Mouse (Mus musculus): ENCODE results near the gene Timp3. TPM values are rescaled to one million over a fixed set of nuclear protein-coding genes. Genes with fewer than 3 reads are reported as not detected.

The Timp3 gene
- polyA plus RNA-seq, 1 experiment from 2014 or later = 208 TPM

- Histone ChIP-seq H3K4me2 (replicated peaks; ENCODE audit: low read depth, low read length) (no peak overlapping the region), H3K27ac (ENCODE audit: low read length) (no peak overlapping the region), H3K9me3 (ENCODE audit: low read length) (no peaks in the 10 kb centered on the region), H3K4me3 (ENCODE audit: low read depth, low read length) (no peak overlapping the region), H3K4me1 (ENCODE audit: insufficient read depth, low read depth, low read length) (peaks cover 40% of the 10 kb centered on the region), H3K27me3 (replicated peaks; ENCODE audit: insufficient read depth, low read length) (no peaks in the 10 kb centered on the region), H3K36me3 (ENCODE audit: insufficient read depth, low read length) (no peaks in the 10 kb centered on the region), H3K9ac (replicated peaks; ENCODE audit: low read depth) (no peak overlapping the region)
- DNase-seq (ENCODE audit: low spot score) (no peak), ATAC-seq (no peak)
- TF ChIP-seq EP300 (IDR thresholded peaks at IDR 0.05) (no peak), CTCF (IDR thresholded peaks at IDR 0.05) (no peak)
- WGBS = 49% methylated on average over 3 of the region's 3 CpGs
These were observed 32.8 kb downstream of the Timp3 start for GRCm38 (mm10) chr10:86332942-86333341.

GRCm38 (mm10) chr10:86334581-86334980 lies 34.4 kb downstream of the Timp3 start:
- no peak for TF ChIP-seq CTCF (IDR thresholded peaks at IDR 0.05)
- Histone ChIP-seq H3K9me3 (ENCODE audit: low read length) (no peaks in the 10 kb centered on the region), H3K27ac (ENCODE audit: low read length) (no peak overlapping the region), H3K4me2 (replicated peaks; ENCODE audit: low read depth, low read length) (no peak overlapping the region), H3K36me3 (ENCODE audit: insufficient read depth, low read length) (no peaks in the 10 kb centered on the region), H3K4me3 (ENCODE audit: low read depth, low read length) (no peak overlapping the region), H3K9ac (replicated peaks; ENCODE audit: low read depth) (no peak overlapping the region), H3K27me3 (replicated peaks; ENCODE audit: insufficient read depth, low read length) (no peaks in the 10 kb centered on the region), H3K4me1 (ENCODE audit: insufficient read depth, low read depth, low read length) (peaks cover 55% of the 10 kb centered on the region)
- ATAC-seq (no peak), DNase-seq (ENCODE audit: low spot score) (no peak)
- WGBS = 46% methylated on average over 8 of the region's 8 CpGs

DNA sequence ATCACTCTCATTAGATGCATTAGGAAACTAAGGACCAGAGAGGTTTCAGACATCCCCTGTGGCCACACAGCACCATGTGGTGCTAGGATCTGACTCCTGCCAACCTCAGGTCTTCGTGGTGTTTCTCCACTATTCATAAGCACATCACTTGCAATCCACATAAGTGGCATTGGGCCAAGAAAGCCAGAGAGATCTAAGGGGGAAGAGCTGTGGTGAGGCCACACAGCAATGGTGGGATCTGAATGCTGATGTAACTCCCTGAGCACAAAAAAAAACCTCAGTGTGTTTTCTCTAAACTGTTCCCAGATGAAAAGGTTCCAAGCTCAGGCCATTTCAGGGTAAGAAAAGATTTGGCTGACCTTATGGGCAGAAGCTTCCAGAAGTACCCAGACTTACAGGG lies 36.3 kb downstream of the Timp3 start:
- no peak overlapping the region for H3K9ac ChIP-seq (replicated peaks; ENCODE audit: low read depth)
- no peak overlapping the region; the same call in 1 of the 2 replicates for H3K27ac ChIP-seq (ENCODE audit: low read length)

DNA sequence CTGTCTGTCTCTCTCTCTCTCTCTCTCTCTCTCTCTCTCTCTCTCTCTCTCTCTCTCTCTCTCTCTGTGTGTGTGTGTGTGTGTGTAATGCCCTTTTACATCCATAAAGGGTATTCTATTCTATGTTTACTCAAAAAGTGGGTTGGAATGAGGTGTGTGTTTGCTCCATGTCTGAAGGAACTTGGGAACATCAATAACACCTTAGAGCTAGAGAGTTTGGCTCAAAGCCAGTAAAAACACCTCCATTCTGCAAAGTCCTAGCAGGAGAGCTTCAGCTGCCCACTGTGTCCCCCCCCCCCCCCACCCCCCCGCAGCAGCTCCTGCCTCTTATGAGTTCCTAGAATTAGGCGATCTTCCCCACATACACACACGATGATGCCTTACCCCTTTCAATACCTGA lies 37.1 kb downstream of the Timp3 start:
- H3K27ac ChIP-seq (ENCODE audit: low read length) = no peak overlapping the region
- no peak overlapping the region for H3K4me3 ChIP-seq (ENCODE audit: low read depth, low read length)
- peaks cover 50% of the 10 kb centered on the region; the same call in 1 of the 2 replicates for H3K4me1 ChIP-seq (ENCODE audit: insufficient read depth, low read depth, low read length)
- no peaks in the 10 kb centered on the region for H3K27me3 ChIP-seq (replicated peaks; ENCODE audit: insufficient read depth, low read length)
- WGBS = 17% methylated on average over 3 of the region's 3 CpGs
- H3K36me3 ChIP-seq (ENCODE audit: insufficient read depth, low read length) = no peaks in the 10 kb centered on the region
- DNase-seq (ENCODE audit: low spot score) (peak; percentile 51), ATAC-seq (no peak)
- H3K9ac ChIP-seq (replicated peaks; ENCODE audit: low read depth) = no peak overlapping the region
- no peak for TF ChIP-seq EP300 (IDR thresholded peaks at IDR 0.05)
- no peak for TF ChIP-seq CTCF (IDR thresholded peaks at IDR 0.05)
- no peak overlapping the region for H3K4me2 ChIP-seq (replicated peaks; ENCODE audit: low read depth, low read length)
- no peaks in the 10 kb centered on the region for H3K9me3 ChIP-seq (ENCODE audit: low read length)

More for the DNA sequence above, 36.3 kb downstream of the Timp3 start:
- no peaks in the 10 kb centered on the region for H3K36me3 ChIP-seq (ENCODE audit: insufficient read depth, low read length)
- no peak overlapping the region for H3K4me2 ChIP-seq (replicated peaks; ENCODE audit: low read depth, low read length)
- ATAC-seq = no peak
- WGBS = 10% methylated on average over 1 of the region's 1 CpGs
- TF ChIP-seq CTCF (IDR thresholded peaks at IDR 0.05) (no peak), EP300 (IDR thresholded peaks at IDR 0.05) (no peak)
- H3K9me3 ChIP-seq (ENCODE audit: low read length) = no peaks in the 10 kb centered on the region
- peaks cover 54% of the 10 kb centered on the region for H3K4me1 ChIP-seq (ENCODE audit: insufficient read depth, low read depth, low read length)
- DNase-seq (ENCODE audit: low spot score) = no peak
- no peak overlapping the region for H3K4me3 ChIP-seq (ENCODE audit: low read depth, low read length)
- no peaks in the 10 kb centered on the region for H3K27me3 ChIP-seq (replicated peaks; ENCODE audit: insufficient read depth, low read length)

GRCm38 (mm10) chr10:86338121-86338715 lies 38.0 kb downstream of the Timp3 start:
- Histone ChIP-seq H3K4me2 (replicated peaks; ENCODE audit: low read depth, low read length) (no peak overlapping the region), H3K9me3 (ENCODE audit: low read length) (no peaks in the 10 kb centered on the region), H3K36me3 (ENCODE audit: insufficient read depth, low read length) (no peaks in the 10 kb centered on the region), H3K4me1 (ENCODE audit: insufficient read depth, low read depth, low read length) (peaks cover 57% of the 10 kb centered on the region; the same call in 1 of the 2 replicates), H3K27me3 (replicated peaks; ENCODE audit: insufficient read depth, low read length) (no peaks in the 10 kb centered on the region), H3K4me3 (ENCODE audit: low read depth, low read length) (no peak overlapping the region), H3K27ac (ENCODE audit: low read length) (peak overlapping the region; percentile 88), H3K9ac (replicated peaks; ENCODE audit: low read depth) (no peak overlapping the region)
- ATAC-seq = no peak
- TF ChIP-seq CTCF (IDR thresholded peaks at IDR 0.05) = no peak
- TF ChIP-seq EP300 (IDR thresholded peaks at IDR 0.05) = no peak
- WGBS = 55% methylated on average over 4 of the region's 4 CpGs
- no peak for DNase-seq (ENCODE audit: low spot score)

- H3K9ac ChIP-seq (replicated peaks; ENCODE audit: low read depth) = no peak overlapping the region
- H3K4me1 ChIP-seq (ENCODE audit: insufficient read depth, low read depth, low read length) = peaks cover 59% of the 10 kb centered on the region; the same call in 1 of the 2 replicates
- DNase-seq (ENCODE audit: low spot score) (no peak), ATAC-seq (peak; percentile 9)
- H3K4me2 ChIP-seq (replicated peaks; ENCODE audit: low read depth, low read length) = no peak overlapping the region
- no peaks in the 10 kb centered on the region for H3K9me3 ChIP-seq (ENCODE audit: low read length)
- TF ChIP-seq EP300 (IDR thresholded peaks at IDR 0.05) = no peak
- TF ChIP-seq CTCF (IDR thresholded peaks at IDR 0.05) = no peak
- H3K27me3 ChIP-seq (replicated peaks; ENCODE audit: insufficient read depth, low read length) = no peaks in the 10 kb centered on the region
- peak overlapping the region; percentile 88 for H3K27ac ChIP-seq (ENCODE audit: low read length)
- H3K4me3 ChIP-seq (ENCODE audit: low read depth, low read length) = no peak overlapping the region
- peaks cover 8% of the 10 kb centered on the region; the same call in 1 of the 2 replicates for H3K36me3 ChIP-seq (ENCODE audit: insufficient read depth, low read length)
- 59% methylated on average over 4 of the region's 4 CpGs for WGBS
These were observed 38.9 kb downstream of the Timp3 start for GRCm38 (mm10) chr10:86339121-86339520.
